Mouse (Mus musculus) ovary, postnatal 10 days (tissue): ENCODE measurements around the gene Fbxl17.

Source experiments
- DNase-seq: peaks from one replicate; pipeline ENCODE4 v3.0.0; 2022; ENCODE audit warnings: low spot score

Fbxl17 gene

GRCm38 (mm10) chr17:63045297-63045696 is 454.5 kb downstream of the Fbxl17 start:
- DNase-seq, result no peak

GRCm38 (mm10) chr17:63043046-63043675 is 456.7 kb downstream of the Fbxl17 start:
- no peak for DNase-seq

DNA sequence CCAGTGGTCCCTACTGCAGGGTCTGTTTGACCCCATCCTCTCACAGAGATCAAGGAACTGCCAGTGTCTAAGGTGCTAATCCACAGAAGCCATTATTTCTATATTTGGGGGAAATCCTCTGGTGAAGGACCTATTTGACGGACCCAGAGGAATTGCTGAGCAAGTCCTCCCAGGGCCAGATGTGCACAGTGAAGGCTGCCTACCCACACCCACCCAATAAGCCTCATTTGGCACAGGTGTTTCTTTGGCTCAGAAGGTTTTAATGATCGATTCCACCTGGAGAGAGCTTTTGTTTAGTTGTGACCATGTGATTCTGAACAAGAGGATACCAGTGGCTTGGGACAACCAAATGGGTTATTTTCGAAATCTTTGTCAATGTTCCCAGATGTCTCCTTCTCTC is 462.3 kb downstream of the Fbxl17 start:
- DNase-seq, result no peak

DNA sequence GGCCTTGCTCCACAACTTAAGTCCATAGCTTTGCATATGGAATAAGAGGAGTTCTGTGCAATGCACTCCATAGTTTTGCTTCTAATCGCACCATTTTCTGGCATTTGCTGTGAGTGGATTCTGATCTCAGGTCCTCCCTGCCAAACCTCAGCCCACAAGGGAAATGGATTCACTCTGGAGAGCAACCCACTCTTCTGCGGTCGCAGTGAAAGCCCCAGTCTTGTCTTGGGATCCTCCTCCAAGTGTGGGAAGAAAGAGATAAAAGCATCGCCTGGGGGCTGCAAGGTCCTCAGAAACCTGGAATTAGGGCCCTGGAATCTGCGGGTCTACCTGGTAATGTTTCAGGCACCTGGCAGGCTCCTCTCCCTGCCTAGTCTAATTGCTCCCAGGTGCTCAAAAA is 466.7 kb downstream of the Fbxl17 start:
- no peak for DNase-seq

DNA sequence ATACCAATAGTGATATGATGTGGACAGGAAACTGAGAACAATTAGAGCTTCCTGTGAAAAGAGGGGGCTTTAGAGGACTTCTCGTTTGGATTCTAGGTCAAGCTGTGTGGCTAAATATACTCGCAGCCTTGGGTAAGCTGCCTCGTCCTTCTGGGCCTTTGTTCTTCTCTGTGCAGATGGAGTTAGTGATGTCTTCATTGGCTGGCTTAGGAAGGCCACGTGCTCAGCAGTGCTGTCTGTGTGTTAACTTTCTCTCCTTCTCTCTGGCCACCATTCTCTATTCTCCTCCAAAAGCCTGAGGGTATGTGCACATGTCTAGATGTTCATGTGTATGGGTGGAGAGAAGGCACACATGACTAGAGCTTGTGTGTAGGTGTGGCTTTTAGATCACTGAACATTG is 470.7 kb downstream of the Fbxl17 start:
- DNase-seq, result no peak

DNA sequence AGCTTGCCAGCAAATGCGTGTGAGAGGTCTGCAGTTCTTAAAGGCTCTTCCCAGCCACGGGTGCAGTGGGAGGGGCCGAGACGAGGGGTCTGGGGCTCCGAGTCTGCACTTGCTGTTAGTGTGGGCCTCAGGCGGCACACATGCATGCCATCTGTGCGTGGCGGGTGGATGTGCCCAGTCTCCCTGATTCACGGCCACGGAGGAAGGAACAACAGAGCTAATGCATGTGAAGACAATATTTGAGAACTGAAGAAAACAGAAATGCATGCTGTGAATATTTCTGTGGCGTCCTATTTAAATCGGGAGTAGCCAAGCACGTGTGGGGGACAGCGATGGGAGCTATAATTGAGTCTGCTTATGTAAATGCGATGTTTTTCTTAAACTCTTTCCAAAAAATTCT is 474.6 kb downstream of the Fbxl17 start:
- DNase-seq, result no peak

DNA sequence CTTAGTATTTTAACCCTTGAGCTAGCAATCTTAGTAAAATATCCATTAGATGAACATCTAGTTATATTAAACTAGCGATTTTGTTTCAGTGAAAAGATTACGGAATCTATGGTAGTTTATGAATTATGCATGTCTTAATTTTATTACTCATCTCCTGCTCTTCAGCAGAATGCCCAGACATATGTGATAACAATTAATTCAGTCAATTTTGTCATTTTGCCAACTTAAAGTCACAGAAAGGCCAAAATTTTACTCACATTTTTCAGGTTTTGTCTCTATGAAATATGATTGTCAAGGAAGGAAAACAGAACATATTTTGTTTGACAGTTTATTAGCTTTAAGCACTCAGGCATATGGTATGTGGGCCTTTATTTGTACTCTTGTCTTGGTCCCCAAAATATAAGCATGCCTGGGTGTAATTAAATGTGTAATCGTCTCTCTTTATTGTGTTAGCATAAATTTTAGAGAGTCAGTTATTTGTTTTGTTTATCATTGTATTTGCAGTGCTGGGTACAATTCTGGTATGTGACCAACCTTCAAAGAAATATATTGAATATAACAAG is 482.1 kb downstream of the Fbxl17 start:
- no peak for DNase-seq

DNA sequence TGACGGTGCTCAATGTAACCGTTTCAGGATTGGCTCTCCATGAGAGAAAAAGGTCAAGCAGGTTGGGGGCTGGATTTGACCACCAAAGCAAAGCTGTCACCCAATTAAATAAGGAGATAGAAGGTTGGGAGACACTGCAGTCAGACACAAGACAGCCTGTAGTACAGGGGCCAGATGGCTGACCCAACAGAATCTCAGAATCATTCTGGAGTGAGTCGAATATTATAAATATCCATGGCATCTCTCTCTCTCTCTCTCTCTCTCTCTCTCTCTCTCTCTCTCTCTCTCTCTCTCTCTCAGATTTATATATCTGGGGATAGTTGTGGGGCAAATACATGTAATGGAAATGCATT is 487.3 kb downstream of the Fbxl17 start:
- no peak for DNase-seq

- DNase-seq, result no peak
These were observed 487.8 kb downstream of the Fbxl17 start for GRCm38 (mm10) chr17:63011893-63012570.

DNA sequence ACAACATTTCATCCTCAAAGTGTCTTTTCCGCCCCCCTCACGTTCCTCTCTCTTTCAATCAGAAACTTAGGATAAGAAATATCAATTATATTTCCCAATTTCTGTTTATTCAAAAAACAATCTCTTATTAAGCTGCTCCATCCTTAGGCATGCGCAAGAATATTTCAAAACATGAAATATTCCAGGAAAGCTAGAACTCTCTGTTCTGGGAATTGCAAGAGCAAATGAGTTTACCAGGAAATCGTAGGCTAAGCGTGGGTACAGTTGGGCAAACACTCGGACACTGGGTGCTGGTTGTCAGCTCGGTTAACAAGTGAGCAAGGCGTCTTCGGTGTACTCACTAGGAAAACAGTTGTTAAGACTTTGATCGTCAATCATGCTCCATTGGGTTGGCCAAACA is 489.0 kb downstream of the Fbxl17 start:
- no peak for DNase-seq

GRCm38 (mm10) chr17:63008788-63009187 is 491.0 kb downstream of the Fbxl17 start:
- no peak for DNase-seq

- no peak for DNase-seq
These were observed 491.5 kb downstream of the Fbxl17 start for GRCm38 (mm10) chr17:63008277-63008676.

DNA sequence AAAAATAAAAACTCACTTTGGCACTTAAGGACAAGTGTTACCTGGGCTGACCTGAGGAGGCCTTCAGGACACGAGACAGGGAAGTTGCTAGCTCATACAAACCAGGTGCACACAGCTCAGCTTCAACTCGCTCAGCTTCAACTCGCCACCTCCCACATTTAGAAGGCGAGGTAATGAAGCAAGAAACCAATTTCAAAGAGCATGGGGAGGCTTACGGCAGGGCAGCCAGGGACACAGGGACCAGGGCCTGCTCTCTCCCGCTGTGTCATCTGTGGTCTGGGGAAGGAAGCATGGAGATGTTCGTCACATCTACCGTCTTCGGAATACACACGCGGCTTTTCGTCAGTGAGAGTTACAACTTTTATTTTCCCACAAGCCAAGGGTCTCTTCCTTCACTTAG is 491.9 kb downstream of the Fbxl17 start:
- no peak for DNase-seq
